Mouse (Mus musculus) lung, postnatal 0 days (tissue): ENCODE data around the gene Ptprc.

Source experiments
- CTCF ChIP-seq: IDR thresholded peaks from 2 replicates; pipeline ENCODE4 v1.5.1; 2016; ENCODE audit warnings: antibody characterized with exemption, mild to moderate bottlenecking
- EP300 ChIP-seq: IDR thresholded peaks from 2 replicates; pipeline ENCODE4 v1.6.1; 2016; ENCODE audit warnings: antibody characterized with exemption, mild to moderate bottlenecking, control low read depth

GRCm38 (mm10) chr1:138185904-138186303 lies 10.4 kb upstream of the Ptprc start:
- TF ChIP-seq CTCF (no peak), EP300 (no peak)
